Mouse (Mus musculus) cerebellum, adult (tissue): ENCODE results near the gene Mrc2.

Source experiments
- ATAC-seq: cut with Nextera tagmentation; 2 replicates; pipeline ENCODE4 v1.9.2; 2017; ENCODE audit warnings: mild to moderate bottlenecking, moderate library complexity, mixed read lengths; ENCODE audit not compliant: insufficient number of reproducible peaks, low FRiP score, low TSS enrichment

Mrc2 gene

GRCm38 (mm10) chr11:105374526-105375175 is 82.2 kb downstream of the Mrc2 start:
- ATAC-seq: no peak

GRCm38 (mm10) chr11:105375821-105376235 is 83.4 kb downstream of the Mrc2 start:
- ATAC-seq: no peak

- no peak for ATAC-seq
Measured at GRCm38 (mm10) chr11:105385266-105385665, 92.8 kb downstream of the Mrc2 start.

GRCm38 (mm10) chr11:105388636-105389035 is 96.2 kb downstream of the Mrc2 start:
- no peak for ATAC-seq

- ATAC-seq: no peak
Measured at GRCm38 (mm10) chr11:105390290-105390689, 97.8 kb downstream of the Mrc2 start.
